Mouse (Mus musculus): ENCODE results near the gene Zap70. TPM values are rescaled to one million over a fixed set of nuclear protein-coding genes. Genes with fewer than 3 reads are reported as not detected.

Gene Zap70
- total and polyA plus RNA-seq, 3 experiments: 0.23 to 0.25 TPM; not detected in 1

GRCm38 (mm10) chr1:36767321-36767720 is 5.7 kb downstream of the Zap70 start:
- no peak overlapping the region for H3K9ac ChIP-seq (ENCODE audit: insufficient read depth, low read depth)
- H3K27ac ChIP-seq (ENCODE audit: insufficient read depth, low read depth): no peak overlapping the region
- TF ChIP-seq ETS1 (conservative IDR thresholded peaks at IDR 0.05; ENCODE audit: low read depth, low read length): no peak
- no peak for TF ChIP-seq POLR2A (IDR thresholded peaks at IDR 0.05; ENCODE audit: low read depth, low read length)
- no peak for TF ChIP-seq ZMIZ1 (IDR thresholded peaks at IDR 0.05; ENCODE audit: low read depth, low read length)
- TF ChIP-seq RAD21 (IDR thresholded peaks at IDR 0.05; ENCODE audit: low read depth, low read length): no peak
- no peak for TF ChIP-seq MXI1 (IDR thresholded peaks at IDR 0.05; ENCODE audit: low read depth, low read length)
- TF ChIP-seq BHLHE40 (IDR thresholded peaks at IDR 0.05; ENCODE audit: low read depth, low read length): no peak
- dilution Hi-C loops (cut with MboI; ENCODE audit: extremely low pct_ligation_motif_present, extremely low pct_unique_long_range_greater_than_20kb, low sequenced_read_pairs) (no loop called here), in situ Hi-C loops (cut with MboI; ENCODE audit: low pct_ligation_motif_present, low pct_unique_long_range_greater_than_20kb, low sequenced_read_pairs) (no loop called here)
- H3K36me3 ChIP-seq (replicated peaks in 1 of 2; ENCODE audit: control insufficient read depth in 1 of 2, insufficient read depth in 1 of 2, low read length in 1 of 2): no peaks in the 10 kb centered on the region
- H3K79me2 ChIP-seq (replicated peaks; ENCODE audit: control insufficient read depth, extremely low read depth, insufficient read depth, poor library complexity, severe bottlenecking): no peaks in the 10 kb centered on the region
- H3K9me3 ChIP-seq (replicated peaks; ENCODE audit: low read length): peaks cover 2% of the 10 kb centered on the region
- no peak overlapping the region for H3K4me2 ChIP-seq (ENCODE audit: insufficient read depth, low read depth, poor library complexity, severe bottlenecking)
- DNase-seq (ENCODE audit: extremely low read depth): peak; percentile 24
- H3K4me3 ChIP-seq (replicated peaks in 1 of 3; ENCODE audit: low read depth in 2 of 3, low read length in 2 of 3, poor library complexity in 1 of 3): no peak overlapping the region
- peaks cover 9 to 32% of the 10 kb centered on the region in 2 experiments; a peak in 2 of 4 replicates for H3K4me1 ChIP-seq (ENCODE audit: control insufficient read depth in 1 of 2, insufficient read depth in 2 of 2)
- no peaks in the 10 kb centered on the region for H3K27me3 ChIP-seq (replicated peaks)

- Histone ChIP-seq H3K4me1 (ENCODE audit: control insufficient read depth in 1 of 2, insufficient read depth in 2 of 2) (peaks cover 9 to 36% of the 10 kb centered on the region in 2 experiments; a peak in 2 of 4 replicates), H3K36me3 (replicated peaks in 1 of 2; ENCODE audit: control insufficient read depth in 1 of 2, insufficient read depth in 1 of 2, low read length in 1 of 2) (no peaks in the 10 kb centered on the region), H3K79me2 (replicated peaks; ENCODE audit: control insufficient read depth, extremely low read depth, insufficient read depth, poor library complexity, severe bottlenecking) (no peaks in the 10 kb centered on the region), H3K4me3 (replicated peaks in 1 of 3; ENCODE audit: low read depth in 2 of 3, low read length in 2 of 3, poor library complexity in 1 of 3) (no peak overlapping the region), H3K9ac (ENCODE audit: insufficient read depth, low read depth) (no peak overlapping the region), H3K4me2 (ENCODE audit: insufficient read depth, low read depth, poor library complexity, severe bottlenecking) (no peak overlapping the region), H3K27ac (ENCODE audit: insufficient read depth, low read depth) (no peak overlapping the region), H3K27me3 (replicated peaks) (no peaks in the 10 kb centered on the region), H3K9me3 (replicated peaks; ENCODE audit: low read length) (peaks cover 2% of the 10 kb centered on the region)
- dilution Hi-C loops (cut with MboI; ENCODE audit: extremely low pct_ligation_motif_present, extremely low pct_unique_long_range_greater_than_20kb, low sequenced_read_pairs) (no loop called here), in situ Hi-C loops (cut with MboI; ENCODE audit: low pct_ligation_motif_present, low pct_unique_long_range_greater_than_20kb, low sequenced_read_pairs) (no loop called here)
- DNase-seq (ENCODE audit: extremely low read depth): no peak
- TF ChIP-seq POLR2A (IDR thresholded peaks at IDR 0.05; ENCODE audit: low read depth, low read length) (no peak), NELFE (IDR thresholded peaks at IDR 0.05; ENCODE audit: low read depth, low read length) (no peak), ZKSCAN1 (IDR thresholded peaks at IDR 0.05; ENCODE audit: borderline replicate concordance, low read depth, low read length) (no peak), POLR2AphosphoS2 (IDR thresholded peaks at IDR 0.05; ENCODE audit: low read depth, low read length) (no peak), MAX (IDR thresholded peaks at IDR 0.05; ENCODE audit: low read length) (no peak), ETS1 (conservative IDR thresholded peaks at IDR 0.05; ENCODE audit: low read depth, low read length) (no peak), HCFC1 (IDR thresholded peaks at IDR 0.05; ENCODE audit: low read depth, low read length) (no peak), CHD2 (IDR thresholded peaks at IDR 0.05; ENCODE audit: low read length) (no peak)
These were observed 7.2 kb downstream of the Zap70 start for GRCm38 (mm10) chr1:36768786-36769185.

- Histone ChIP-seq H3K79me2 (replicated peaks; ENCODE audit: control insufficient read depth, extremely low read depth, insufficient read depth, poor library complexity, severe bottlenecking) (no peaks in the 10 kb centered on the region), H3K4me2 (ENCODE audit: insufficient read depth, low read depth, poor library complexity, severe bottlenecking) (no peak overlapping the region), H3K4me3 (replicated peaks in 1 of 3; ENCODE audit: low read depth in 2 of 3, low read length in 2 of 3, poor library complexity in 1 of 3) (no peak overlapping the region), H3K4me1 (ENCODE audit: control insufficient read depth in 1 of 2, insufficient read depth in 2 of 2) (peaks cover 9 to 36% of the 10 kb centered on the region in 2 experiments; a peak in 2 of 4 replicates), H3K27ac (ENCODE audit: insufficient read depth, low read depth) (no peak overlapping the region), H3K9ac (ENCODE audit: insufficient read depth, low read depth) (no peak overlapping the region), H3K27me3 (replicated peaks) (no peaks in the 10 kb centered on the region), H3K36me3 (replicated peaks in 1 of 2; ENCODE audit: control insufficient read depth in 1 of 2, insufficient read depth in 1 of 2, low read length in 1 of 2) (no peaks in the 10 kb centered on the region), H3K9me3 (replicated peaks; ENCODE audit: low read length) (peaks cover 2% of the 10 kb centered on the region)
- dilution Hi-C loops (cut with MboI; ENCODE audit: extremely low pct_ligation_motif_present, extremely low pct_unique_long_range_greater_than_20kb, low sequenced_read_pairs) (no loop called here), in situ Hi-C loops (cut with MboI; ENCODE audit: low pct_ligation_motif_present, low pct_unique_long_range_greater_than_20kb, low sequenced_read_pairs) (no loop called here)
- TF ChIP-seq ETS1 (conservative IDR thresholded peaks at IDR 0.05; ENCODE audit: low read depth, low read length): no peak
- TF ChIP-seq E2F4 (IDR thresholded peaks at IDR 0.05; ENCODE audit: insufficient replicate concordance, low read depth, low read length): no peak
- no peak for TF ChIP-seq MYC (IDR thresholded peaks at IDR 0.05; ENCODE audit: low read depth, low read length)
- no peak for TF ChIP-seq BHLHE40 (IDR thresholded peaks at IDR 0.05; ENCODE audit: low read depth, low read length)
- no peak for TF ChIP-seq RAD21 (IDR thresholded peaks at IDR 0.05; ENCODE audit: low read depth, low read length)
- TF ChIP-seq RCOR1 (conservative IDR thresholded peaks at IDR 0.05; ENCODE audit: low read depth, low read length): no peak
- no peak for TF ChIP-seq HCFC1 (IDR thresholded peaks at IDR 0.05; ENCODE audit: low read depth, low read length)
- TF ChIP-seq NRF1 (IDR thresholded peaks at IDR 0.05; ENCODE audit: low read depth, low read length): no peak
- no peak for TF ChIP-seq POLR2A (IDR thresholded peaks at IDR 0.05; ENCODE audit: low read depth, low read length)
- TF ChIP-seq USF1 (IDR thresholded peaks at IDR 0.05; ENCODE audit: low read depth, low read length): no peak
- no peak for TF ChIP-seq JUN (IDR thresholded peaks at IDR 0.05; ENCODE audit: insufficient read depth, low read depth, low read length)
- no peak for TF ChIP-seq GABPA (IDR thresholded peaks at IDR 0.05; ENCODE audit: insufficient replicate concordance, low read depth, low read length)
- TF ChIP-seq CTCF (conservative IDR thresholded peaks at IDR 0.05 in 1 of 2, IDR thresholded peaks at IDR 0.05 in 1 of 2; ENCODE audit: low read depth in 2 of 2, low read length in 2 of 2): no peak
- TF ChIP-seq MEF2A (IDR thresholded peaks at IDR 0.05; ENCODE audit: borderline replicate concordance, low read depth, low read length): no peak
- no peak for DNase-seq (ENCODE audit: extremely low read depth)
These were observed 8.4 kb downstream of the Zap70 start for GRCm38 (mm10) chr1:36769951-36770350.
